Mouse (Mus musculus): ENCODE measurements around the gene Mllt10.

Gene Mllt10

GRCm38 (mm10) chr2:18201820-18202462 lies 146.9 kb downstream of the Mllt10 start:
- no peak for DNase-seq (ENCODE audit: low spot score)

- no peak for DNase-seq (ENCODE audit: low spot score)
These were observed 147.9 kb downstream of the Mllt10 start for GRCm38 (mm10) chr2:18202923-18203322.

GRCm38 (mm10) chr2:18205118-18205517 lies 150.1 kb downstream of the Mllt10 start:
- DNase-seq (ENCODE audit: low spot score) = peak; percentile 18

GRCm38 (mm10) chr2:18206811-18207210 lies 151.8 kb downstream of the Mllt10 start:
- DNase-seq (ENCODE audit: low spot score) = no peak

- no peak for DNase-seq (ENCODE audit: low spot score)
These were observed 153.5 kb downstream of the Mllt10 start for GRCm38 (mm10) chr2:18208578-18208977.

GRCm38 (mm10) chr2:18209211-18209823 lies 154.3 kb downstream of the Mllt10 start:
- DNase-seq (ENCODE audit: low spot score) = no peak

- no peak for DNase-seq (ENCODE audit: low spot score)
These were observed 154.9 kb downstream of the Mllt10 start for GRCm38 (mm10) chr2:18209948-18210347.

GRCm38 (mm10) chr2:18214031-18214430 lies 159.0 kb downstream of the Mllt10 start:
- DNase-seq (ENCODE audit: low spot score) = no peak

- DNase-seq (ENCODE audit: low spot score) = no peak
These were observed 162.8 kb downstream of the Mllt10 start for GRCm38 (mm10) chr2:18217867-18218266.

- DNase-seq (ENCODE audit: low spot score) = no peak
These were observed 163.5 kb downstream of the Mllt10 start for GRCm38 (mm10) chr2:18218500-18218899.

GRCm38 (mm10) chr2:18219136-18219535 lies 164.1 kb downstream of the Mllt10 start:
- DNase-seq (ENCODE audit: low spot score) = no peak

GRCm38 (mm10) chr2:18219569-18219968 lies 164.5 kb downstream of the Mllt10 start:
- no peak for DNase-seq (ENCODE audit: low spot score)

GRCm38 (mm10) chr2:18228486-18229062 lies 173.5 kb downstream of the Mllt10 start:
- DNase-seq (ENCODE audit: low spot score) = no peak

- no peak for DNase-seq (ENCODE audit: low spot score)
These were observed 174.2 kb downstream of the Mllt10 start for GRCm38 (mm10) chr2:18229279-18229678.

- DNase-seq (ENCODE audit: low spot score) = no peak
These were observed 176.1 kb downstream of the Mllt10 start for GRCm38 (mm10) chr2:18231143-18231542.

GRCm38 (mm10) chr2:18232883-18233567 lies 178.0 kb downstream of the Mllt10 start:
- DNase-seq (ENCODE audit: low spot score) = no peak

GRCm38 (mm10) chr2:18235524-18235923 lies 180.5 kb downstream of the Mllt10 start:
- DNase-seq (ENCODE audit: low spot score) = no peak

- no peak for DNase-seq (ENCODE audit: low spot score)
These were observed 194.2 kb downstream of the Mllt10 start for GRCm38 (mm10) chr2:18249224-18249623.

Data from ovary, postnatal 10 days (tissue).